Mouse (Mus musculus) cerebellum, adult 18-20 months (tissue): ENCODE results near the gene Rnd1.

Experiments used
- DNase-seq, 2 experiments: peaks; one replicate each; pipeline ENCODE4 v3.0.0; 2021

Rnd1 gene

DNA sequence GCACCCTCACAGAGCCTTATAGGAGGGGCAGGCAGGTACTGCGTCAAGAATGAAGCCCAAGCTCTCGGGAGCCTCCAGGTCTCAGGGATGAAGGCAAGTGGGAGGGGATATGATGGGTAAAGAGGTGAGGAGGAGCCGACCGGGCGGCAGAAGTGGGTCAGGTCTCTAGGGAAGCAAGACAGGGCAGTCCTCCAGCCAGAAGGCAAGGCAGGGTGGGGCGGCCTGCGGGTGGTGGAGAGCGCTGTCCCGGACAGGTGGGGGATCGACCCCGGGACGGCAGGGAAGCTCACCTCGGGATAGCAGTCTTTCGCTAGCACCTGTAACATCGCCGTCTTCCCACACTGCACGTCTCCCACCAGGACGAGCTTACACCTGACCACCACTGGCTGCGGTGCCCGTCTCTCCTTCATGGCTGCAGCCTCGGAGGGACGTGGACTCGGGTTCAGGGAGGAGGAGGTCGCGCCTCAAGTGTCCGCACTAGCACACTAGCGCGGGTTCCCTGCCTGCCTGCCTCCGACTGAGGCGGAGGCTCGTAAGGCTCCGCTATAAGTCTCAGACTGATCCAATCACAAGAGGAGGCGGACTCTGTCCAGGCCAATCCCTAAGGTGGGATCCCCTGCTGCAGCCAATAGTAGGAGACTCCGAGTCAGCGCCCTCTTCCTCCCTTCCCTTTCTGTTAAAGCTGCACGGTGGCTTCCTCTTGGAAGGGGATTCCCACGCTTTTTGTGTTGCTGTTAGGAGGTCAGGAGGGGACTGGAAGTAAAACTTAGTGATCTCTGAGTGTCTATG is at the start of gene Rnd1:
Rnd1 (minus strand) TSS at position 522 of the 789 bp plus-strand sequence.
- DNase-seq, result peak; percentile 94 to 95

GRCm38 (mm10) chr15:98726746-98727145 is 49.5 kb upstream of the Rnd1 start:
- DNase-seq, result no peak

DNA sequence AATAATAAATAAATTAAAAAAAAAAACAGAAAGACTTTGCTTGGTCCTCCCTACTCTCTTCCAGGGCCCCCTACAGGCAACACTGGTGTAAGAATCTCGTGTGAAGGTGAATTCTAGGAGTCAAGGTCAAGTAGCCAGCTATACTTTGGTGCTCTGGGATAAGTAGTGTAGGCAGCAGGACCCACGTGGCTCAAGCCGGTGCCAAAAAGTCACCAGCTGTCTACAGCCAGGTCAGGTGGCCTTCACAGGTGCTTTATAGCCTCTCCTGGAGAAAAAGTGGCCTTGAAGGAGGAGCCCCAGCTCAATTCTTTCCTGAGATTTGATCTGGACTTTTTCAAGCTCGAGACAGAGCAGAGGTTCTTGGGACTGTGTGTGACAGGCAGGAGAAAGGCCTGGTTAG is 48.8 kb upstream of the Rnd1 start:
- no peak for DNase-seq

GRCm38 (mm10) chr15:98724441-98724840 is 47.2 kb upstream of the Rnd1 start:
- DNase-seq, result no peak

- no peak for DNase-seq
Measured at GRCm38 (mm10) chr15:98722854-98723253, 45.6 kb upstream of the Rnd1 start.

DNA sequence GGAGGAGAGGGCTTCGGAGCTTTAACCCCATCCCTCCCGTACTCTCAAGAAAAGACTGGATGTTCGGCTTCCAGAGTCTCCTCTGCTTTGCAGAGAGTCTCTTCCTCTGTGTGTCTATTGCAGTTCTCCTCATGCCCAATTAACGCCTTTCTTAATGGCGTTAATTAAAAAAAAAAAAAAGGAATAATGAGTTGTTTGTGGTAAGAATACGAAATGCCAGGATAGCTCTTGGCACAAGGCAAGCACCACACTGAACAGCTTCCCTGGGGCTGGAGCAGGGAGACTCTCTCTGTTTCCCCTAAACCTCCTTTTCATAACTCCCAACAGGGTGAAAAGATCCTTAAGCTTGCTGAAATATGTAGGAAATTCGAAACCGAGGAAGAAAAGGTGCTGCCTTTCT is 44.9 kb upstream of the Rnd1 start:
- DNase-seq, result no peak

GRCm38 (mm10) chr15:98717301-98717700 is 40.0 kb upstream of the Rnd1 start:
- no peak for DNase-seq

GRCm38 (mm10) chr15:98714230-98714652 is 37.0 kb upstream of the Rnd1 start:
- DNase-seq, result no peak

DNA sequence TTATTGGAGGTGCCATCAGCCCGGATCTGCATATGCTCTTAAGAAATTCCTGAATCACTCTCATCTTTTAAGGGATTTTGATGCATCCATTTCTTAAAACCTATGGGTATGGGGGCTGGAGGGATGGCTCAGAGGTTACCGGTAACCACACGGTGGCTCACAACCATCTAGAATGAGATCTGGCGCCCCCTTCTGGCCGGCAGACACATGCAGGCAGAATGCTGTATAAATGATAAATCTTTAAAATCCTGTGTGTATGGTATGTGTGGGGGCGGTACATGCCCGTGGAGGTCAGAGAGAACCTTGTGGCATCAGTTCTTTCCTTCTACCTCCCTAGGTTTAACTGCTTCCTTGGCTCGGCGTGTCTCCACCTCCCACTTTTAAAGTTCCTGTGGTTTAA is 33.2 kb upstream of the Rnd1 start:
- DNase-seq, result peak; percentile 73 to 77

- peak; percentile 85 to 86 for DNase-seq
Measured at GRCm38 (mm10) chr15:98707766-98708372, 30.6 kb upstream of the Rnd1 start, which contains the start of gene Ccdc65. Gene Ccdc65, plus strand, starts transcription at chr15:98708207.

DNA sequence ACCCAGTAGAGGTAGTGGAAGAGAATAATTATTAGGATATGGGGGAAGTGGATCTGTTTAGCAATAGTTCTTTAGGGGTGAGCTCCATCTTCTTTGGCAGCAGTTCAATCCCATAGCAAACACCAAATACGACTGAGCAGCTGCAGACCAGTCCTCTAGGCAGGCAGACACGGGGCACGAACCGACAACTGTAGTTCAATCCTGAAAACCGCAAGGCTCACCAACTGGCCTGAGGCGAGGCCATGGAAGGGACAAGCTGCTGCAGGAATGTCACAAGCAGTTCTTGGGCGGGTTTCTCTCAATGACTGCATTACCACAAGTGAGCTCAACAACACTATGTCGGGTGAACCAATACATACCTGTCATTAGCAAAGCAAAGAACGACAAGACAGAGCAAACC is 27.1 kb upstream of the Rnd1 start:
- no peak for DNase-seq

- DNase-seq, result peak; percentile 87 to 95
Measured at GRCm38 (mm10) chr15:98699190-98700105, 22.2 kb upstream of the Rnd1 start.

GRCm38 (mm10) chr15:98696216-98696615 is 19.0 kb upstream of the Rnd1 start:
- DNase-seq, result no peak

GRCm38 (mm10) chr15:98695726-98696125 is 18.5 kb upstream of the Rnd1 start:
- DNase-seq, result no peak

DNA sequence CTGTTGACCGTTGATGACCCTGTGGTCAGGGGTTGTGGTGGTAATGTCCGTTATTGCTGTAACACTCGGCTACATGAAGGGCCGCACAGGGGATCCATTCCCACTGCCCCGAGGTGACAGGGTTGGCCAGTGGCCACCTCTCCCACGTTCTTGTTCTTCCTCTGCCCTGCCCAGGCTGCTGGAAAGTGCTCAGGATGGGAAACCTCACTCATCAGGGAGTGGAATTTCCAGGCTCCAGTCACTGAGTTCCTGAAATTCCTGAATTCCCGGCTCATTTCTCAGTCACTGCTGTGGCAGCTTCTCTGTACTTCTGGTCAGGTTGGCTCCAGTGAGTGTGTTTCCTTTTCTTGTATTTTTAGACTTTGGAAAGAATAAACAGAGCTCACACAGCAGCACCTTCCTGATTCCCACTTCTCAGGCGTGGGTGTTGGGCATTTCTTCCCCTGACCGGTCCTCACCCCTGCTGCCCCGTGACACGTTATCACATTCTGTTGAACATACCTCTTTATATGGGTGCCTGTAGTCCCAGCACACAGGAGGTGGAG is 15.0 kb upstream of the Rnd1 start:
- DNase-seq, result no peak

DNA sequence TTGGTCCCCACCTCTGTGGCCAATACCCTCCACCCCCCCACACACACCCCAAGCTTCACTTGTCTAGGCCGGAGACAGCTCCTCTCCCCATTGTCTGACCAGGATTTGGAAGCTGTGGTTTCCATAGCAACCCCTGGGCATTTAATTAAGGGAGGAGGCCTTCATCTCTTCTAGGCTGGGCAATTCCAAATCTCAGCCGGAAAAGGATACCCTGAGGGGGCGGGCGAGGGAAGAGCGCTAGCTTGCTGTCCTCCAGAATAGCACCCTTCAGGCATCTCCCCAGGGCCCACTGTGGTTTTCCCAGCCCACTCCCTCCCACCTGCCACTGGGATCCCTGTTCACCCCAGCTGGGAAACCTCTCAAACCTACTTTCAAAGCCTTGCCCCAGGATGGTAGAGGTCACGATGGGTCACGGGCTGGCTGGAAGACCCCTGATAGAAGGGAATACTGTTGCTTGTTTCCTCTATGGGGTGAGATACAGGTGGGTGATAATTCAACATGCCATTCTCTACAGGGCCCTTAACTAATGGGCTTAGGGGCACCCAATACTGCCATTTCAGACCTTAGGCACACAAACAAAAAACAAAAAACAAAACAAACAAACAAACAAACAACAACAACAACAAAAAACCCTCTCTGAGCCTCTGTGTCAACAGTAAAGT is 14.4 kb upstream of the Rnd1 start:
- no peak for DNase-seq

- DNase-seq, result no peak
Measured at GRCm38 (mm10) chr15:98689682-98690081, 12.4 kb upstream of the Rnd1 start.

GRCm38 (mm10) chr15:98685926-98686325 is 8.7 kb upstream of the Rnd1 start:
- no peak for DNase-seq

- no peak for DNase-seq
Measured at GRCm38 (mm10) chr15:98683746-98684145, 6.5 kb upstream of the Rnd1 start.

DNA sequence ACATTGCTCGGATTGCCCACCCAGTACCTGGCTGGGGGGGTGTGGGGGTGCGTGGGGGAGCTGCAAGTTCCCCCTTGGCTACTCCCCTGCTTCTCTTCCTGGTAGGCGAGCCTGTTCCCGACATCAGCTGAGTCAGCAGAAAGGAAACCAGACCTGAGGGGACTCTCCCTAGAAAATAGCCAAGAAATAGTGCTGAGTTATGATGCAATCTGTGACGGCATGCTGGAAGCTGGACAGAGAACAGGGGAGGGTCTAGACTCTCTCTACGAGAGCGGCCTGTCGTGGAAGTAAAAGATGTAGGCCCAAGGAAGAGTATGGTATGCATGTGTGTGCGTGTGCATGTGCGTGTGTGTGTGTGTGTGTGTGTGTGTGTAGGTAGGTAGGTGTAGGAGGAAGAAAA is 5.9 kb upstream of the Rnd1 start:
- DNase-seq, result no peak

DNA sequence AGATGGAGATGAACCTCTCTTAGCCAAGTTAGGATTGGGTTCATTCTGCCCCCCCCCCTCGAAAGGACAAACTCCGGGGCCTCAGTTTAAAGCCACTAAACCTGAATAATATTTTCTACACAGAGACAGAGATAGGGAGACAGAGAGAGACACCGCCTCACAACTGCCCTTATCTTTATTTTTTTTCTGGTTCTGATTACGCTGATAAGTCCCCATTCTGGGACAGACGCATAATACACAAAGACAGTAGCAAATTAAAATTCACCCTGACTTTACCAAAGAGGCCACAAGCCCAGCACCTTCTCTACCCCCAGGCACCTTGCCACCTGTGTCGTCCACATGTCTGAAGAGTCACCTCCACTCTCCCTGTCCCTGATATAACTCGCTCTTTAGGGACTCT is 4.4 kb upstream of the Rnd1 start:
- no peak for DNase-seq

DNA sequence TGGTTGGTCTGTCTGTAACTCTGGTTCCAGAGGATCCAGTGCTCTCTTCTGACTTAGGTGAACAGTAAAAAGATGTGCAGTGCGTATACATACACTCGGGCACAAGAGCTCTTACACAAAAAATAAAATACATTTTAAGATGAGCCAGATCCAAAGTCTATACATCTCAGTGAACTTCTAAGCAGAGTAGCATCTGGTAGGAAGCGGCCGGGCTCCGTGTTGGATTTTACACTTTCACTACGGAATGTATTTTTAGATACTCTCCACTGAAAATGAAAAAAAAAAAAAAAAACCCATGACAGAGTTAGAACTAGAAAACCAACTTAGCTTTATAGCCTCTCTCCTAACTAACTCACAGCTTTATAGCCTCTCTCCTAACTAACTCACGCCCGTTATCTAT is 3.4 kb upstream of the Rnd1 start:
- no peak for DNase-seq

GRCm38 (mm10) chr15:98677977-98678376 is 716 bp upstream of the Rnd1 start:
- peak in 1 of 2 experiments; percentile 35 for DNase-seq
